Mouse (Mus musculus): ENCODE measurements at regions not wholly inside any gene's neighbourhood (a gene's known extent, or its start where the extent isn't known, plus 50 kb on each side); places are given as distances from the start of the nearest gene placed in this dataset.
A peak's percentile ranks its signal among the peaks of the same experiment; 100 is the strongest.
"Not testable (repeated sequence)": the region's sequence is repeated elsewhere in the genome, so short reads cannot be mapped to it uniquely, and the experiment has no call there.

DNA sequence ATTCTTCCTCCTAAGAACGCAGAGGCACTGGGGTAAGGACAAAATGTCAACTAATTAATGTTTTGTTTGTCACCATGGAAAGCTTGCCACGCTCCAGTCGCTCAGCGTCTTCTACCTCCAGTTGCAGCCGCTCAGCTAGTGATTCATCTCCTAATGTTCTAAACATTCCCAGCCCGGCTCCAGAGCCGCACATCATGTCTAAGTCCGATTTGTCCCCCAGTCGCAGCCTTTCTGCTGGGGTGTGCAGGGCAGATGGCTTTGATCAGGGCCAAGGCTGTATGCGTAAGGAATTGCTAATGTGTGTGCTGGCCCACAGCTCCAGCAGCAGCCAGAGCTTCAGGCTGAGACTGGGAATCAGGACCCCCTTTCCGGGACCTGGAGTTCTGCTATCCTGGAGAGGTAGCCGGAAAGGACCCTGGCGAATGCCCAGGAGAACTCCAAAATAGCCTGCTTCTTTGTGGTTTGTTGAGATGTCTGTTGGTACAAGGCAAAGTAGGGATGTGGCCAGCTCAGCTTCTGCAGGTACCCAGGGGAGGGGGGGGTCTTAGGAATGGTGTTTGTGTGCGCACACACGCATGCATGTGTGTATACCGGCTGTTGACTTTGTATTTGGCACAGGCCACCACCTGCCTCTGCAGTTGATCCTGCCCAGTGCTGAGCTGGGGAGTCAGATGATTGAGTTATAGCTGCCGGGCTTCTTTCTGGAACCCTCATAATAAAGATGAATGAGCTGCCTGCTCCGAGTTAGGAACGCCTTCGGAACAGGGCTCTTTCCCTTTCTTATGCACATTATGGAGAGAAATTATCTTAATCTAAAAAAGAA is 143.0 kb upstream of the Kcng1 start:
- H3K36me3 ChIP-seq (replicated peaks), result no peaks in the 10 kb centered on the region
- no peak overlapping the region for H3K9ac ChIP-seq
- no peak overlapping the region for H3K27ac ChIP-seq
- 0 out of 2 replicates have a peak, but pooled peaks cover 5% of the 10 kb centered on the region for H3K4me1 ChIP-seq
- no peak overlapping the region for H3K4me2 ChIP-seq
- no peaks in the 10 kb centered on the region for H3K9me3 ChIP-seq
- H3K4me3 ChIP-seq, result no peak overlapping the region
- no peak for ATAC-seq (replicated peaks)
- WGBS, result 58% methylated on average over 20 of the region's 20 CpGs
- H3K27me3 ChIP-seq (replicated peaks), result 0 out of 2 replicates have a peak, but pooled peaks cover 3% of the 10 kb centered on the region

- Histone ChIP-seq H3K4me2 (no peak overlapping the region), H3K27me3 (replicated peaks) (0 out of 2 replicates have a peak, but pooled peaks cover 3% of the 10 kb centered on the region), H3K27ac (no peak overlapping the region), H3K9ac (no peak overlapping the region), H3K4me3 (no peak overlapping the region), H3K9me3 (no peaks in the 10 kb centered on the region), H3K4me1 (0 out of 2 replicates have a peak, but pooled peaks cover 5% of the 10 kb centered on the region), H3K36me3 (replicated peaks) (no peaks in the 10 kb centered on the region)
- 58% methylated on average over 6 of the region's 6 CpGs for WGBS
- no peak for ATAC-seq (replicated peaks)
These were observed 142.0 kb upstream of the Kcng1 start for GRCm38 (mm10) chr2:168423551-168423950.

DNA sequence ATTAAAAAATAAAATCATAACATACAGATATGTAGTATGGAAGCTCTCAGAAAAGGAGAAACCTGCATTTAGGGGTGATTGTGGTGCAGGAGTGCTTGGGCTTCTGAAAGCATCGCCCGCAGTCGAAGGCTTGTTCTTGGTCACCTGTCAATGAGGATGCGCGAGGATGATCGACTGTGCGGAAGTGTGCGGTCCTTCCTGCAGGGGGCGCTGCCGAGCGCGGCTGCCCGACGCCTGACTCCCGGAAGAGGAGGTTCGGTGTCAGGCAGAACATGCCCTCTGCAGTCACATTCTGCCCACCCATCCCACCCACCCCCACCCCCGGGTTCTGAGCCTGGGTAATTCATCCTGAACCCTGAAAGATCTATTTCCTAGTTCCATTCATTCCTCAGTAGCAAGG is 133.6 kb upstream of the Kcng1 start:
- Histone ChIP-seq H3K9me3 (no peaks in the 10 kb centered on the region), H3K4me3 (no peak overlapping the region), H3K27me3 (replicated peaks) (no peaks in the 10 kb centered on the region), H3K36me3 (replicated peaks) (no peaks in the 10 kb centered on the region), H3K4me2 (no peak overlapping the region), H3K9ac (no peak overlapping the region), H3K27ac (no peak overlapping the region), H3K4me1 (no peaks in the 10 kb centered on the region)
- ATAC-seq (replicated peaks), result no peak
- WGBS, result 32% methylated on average over 17 of the region's 17 CpGs

DNA sequence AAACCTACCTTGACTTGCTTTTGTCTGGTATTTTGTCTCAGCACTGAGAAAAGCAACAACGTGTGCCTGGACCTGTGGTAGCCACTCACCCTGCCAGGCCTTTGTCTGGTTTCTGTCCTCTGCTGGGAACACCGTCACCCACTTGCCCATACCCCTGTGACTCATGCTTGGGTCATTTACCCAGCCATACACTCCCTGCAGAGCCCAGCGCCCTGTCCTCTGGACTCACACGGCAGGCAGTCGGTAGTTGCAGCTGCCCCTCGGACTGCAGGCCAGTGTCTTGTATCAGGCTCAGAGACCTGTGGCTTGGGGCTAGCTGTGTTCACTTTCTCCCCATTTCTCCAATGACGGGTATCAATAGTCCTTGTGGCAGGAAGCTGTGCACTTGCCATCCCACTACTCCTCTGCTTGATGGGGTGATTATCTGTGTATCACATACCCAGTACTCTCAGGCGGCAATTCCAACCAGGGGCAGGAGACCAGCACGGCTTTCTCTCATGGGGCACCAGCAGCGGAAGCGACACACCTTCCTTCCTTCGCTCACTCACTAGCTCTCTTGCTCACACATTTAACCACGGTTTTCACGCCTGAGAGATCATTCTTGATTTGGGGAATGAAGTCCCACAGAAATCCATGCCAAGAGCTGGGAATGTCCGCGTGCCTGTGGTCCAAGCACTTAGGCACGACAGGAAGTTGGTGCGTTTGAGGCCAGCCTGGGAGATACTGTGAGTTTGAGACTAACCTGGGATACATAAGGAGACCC is 132.8 kb upstream of the Kcng1 start:
- Histone ChIP-seq H3K4me1 (no peaks in the 10 kb centered on the region), H3K9me3 (no peaks in the 10 kb centered on the region), H3K27me3 (replicated peaks) (no peaks in the 10 kb centered on the region), H3K9ac (no peak overlapping the region), H3K36me3 (replicated peaks) (no peaks in the 10 kb centered on the region), H3K4me2 (no peak overlapping the region), H3K4me3 (no peak overlapping the region), H3K27ac (no peak overlapping the region)
- ATAC-seq (replicated peaks), result no peak
- WGBS, result 86% methylated on average over 18 of the region's 18 CpGs

DNA sequence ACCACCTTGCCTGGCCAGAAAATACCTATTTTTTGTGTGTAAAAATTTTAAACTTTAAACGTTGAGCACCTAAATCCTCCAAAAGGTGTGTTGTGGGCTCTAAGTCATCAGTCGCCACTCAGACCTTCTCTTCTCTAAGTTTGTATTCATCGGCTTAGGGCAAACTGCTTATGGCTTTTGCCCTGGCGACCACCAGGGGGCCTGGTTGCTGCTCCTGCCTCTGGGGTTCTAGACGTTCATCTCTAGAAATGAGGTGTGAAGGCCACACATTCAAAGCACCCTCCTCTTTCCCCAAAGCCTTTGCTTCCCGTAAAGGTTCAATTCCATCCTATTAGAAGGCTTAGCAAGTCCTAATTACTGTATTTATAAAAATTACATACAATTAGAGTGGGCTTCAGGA is 131.3 kb upstream of the Kcng1 start:
- H3K27ac ChIP-seq, result no peak overlapping the region
- H3K27me3 ChIP-seq (replicated peaks), result no peaks in the 10 kb centered on the region
- no peaks in the 10 kb centered on the region for H3K36me3 ChIP-seq (replicated peaks)
- no peak for ATAC-seq (replicated peaks)
- no peak overlapping the region for H3K9ac ChIP-seq
- no peaks in the 10 kb centered on the region for H3K9me3 ChIP-seq
- H3K4me1 ChIP-seq, result no peaks in the 10 kb centered on the region
- no peak overlapping the region for H3K4me3 ChIP-seq
- H3K4me2 ChIP-seq, result no peak overlapping the region
- 55% methylated on average over 6 of the region's 6 CpGs for WGBS

- Histone ChIP-seq H3K9ac (no peak overlapping the region), H3K36me3 (replicated peaks) (no peaks in the 10 kb centered on the region), H3K4me2 (no peak overlapping the region), H3K4me1 (peaks cover 24% of the 10 kb centered on the region), H3K4me3 (no peak overlapping the region), H3K27ac (peak overlapping the region; percentile 10; the same call in 1 of the 2 replicates), H3K9me3 (no peaks in the 10 kb centered on the region), H3K27me3 (replicated peaks) (no peaks in the 10 kb centered on the region)
- peak; percentile 59; the same call in 1 of the 2 replicates for ATAC-seq (replicated peaks)
- WGBS, result 28% methylated on average over 16 of the region's 16 CpGs
These were observed 121.4 kb upstream of the Kcng1 start for GRCm38 (mm10) chr2:168402782-168403513.

DNA sequence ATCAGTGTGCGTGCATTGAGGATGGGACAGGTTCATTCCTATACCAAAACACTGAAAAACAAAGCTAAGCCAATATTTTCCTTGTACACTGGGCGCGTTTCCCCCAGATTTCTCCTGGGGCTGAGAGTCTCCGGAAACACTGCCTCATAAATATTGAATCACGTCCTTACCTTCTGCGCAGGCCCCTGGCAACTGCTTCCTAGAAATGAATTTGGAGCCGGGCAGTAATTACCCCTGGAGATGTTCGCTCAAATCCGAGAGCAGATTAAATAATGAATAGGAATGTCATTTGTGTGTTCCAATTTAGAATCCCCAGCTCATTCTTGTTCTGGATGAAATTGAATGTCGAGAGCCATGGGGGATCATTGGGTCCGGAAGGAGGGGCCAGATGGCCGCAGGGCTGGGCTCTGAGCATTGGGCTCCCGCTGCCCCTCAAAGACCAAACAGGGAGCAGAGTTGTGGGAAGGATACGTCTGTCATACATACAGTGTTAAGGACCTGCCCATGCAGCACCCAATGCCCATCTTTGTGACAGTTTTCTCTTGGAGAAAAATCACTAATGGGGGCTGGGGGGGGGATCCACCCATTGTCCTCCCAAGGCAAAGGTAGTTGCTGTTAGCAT is 117.7 kb upstream of the Kcng1 start:
- Histone ChIP-seq H3K27ac (peak overlapping the region; percentile 73), H3K4me1 (peaks cover 32% of the 10 kb centered on the region), H3K9ac (no peak overlapping the region), H3K4me3 (no peak overlapping the region), H3K4me2 (peak overlapping the region; percentile 19; the same call in 1 of the 2 replicates), H3K36me3 (replicated peaks) (no peaks in the 10 kb centered on the region), H3K27me3 (replicated peaks) (no peaks in the 10 kb centered on the region), H3K9me3 (no peaks in the 10 kb centered on the region)
- 0 out of 2 replicates have a peak, but pooled peaks have one; percentile 46 for ATAC-seq (replicated peaks)
- WGBS, result 22% methylated on average over 14 of the region's 14 CpGs

- ATAC-seq (replicated peaks), result no peak
- Histone ChIP-seq H3K27me3 (replicated peaks) (no peaks in the 10 kb centered on the region), H3K9ac (no peak overlapping the region), H3K27ac (no peak overlapping the region), H3K9me3 (no peaks in the 10 kb centered on the region), H3K4me1 (peaks cover 25% of the 10 kb centered on the region), H3K4me2 (no peak overlapping the region), H3K4me3 (no peak overlapping the region), H3K36me3 (replicated peaks) (no peaks in the 10 kb centered on the region)
- WGBS, result 60% methylated on average over 3 of the region's 3 CpGs
These were observed 114.8 kb upstream of the Kcng1 start for GRCm38 (mm10) chr2:168396316-168396715.

- no peak overlapping the region for H3K4me2 ChIP-seq
- no peaks in the 10 kb centered on the region for H3K36me3 ChIP-seq (replicated peaks)
- no peaks in the 10 kb centered on the region for H3K9me3 ChIP-seq
- ATAC-seq (replicated peaks), result no peak
- H3K4me1 ChIP-seq, result peaks cover 8% of the 10 kb centered on the region; the same call in 1 of the 2 replicates
- 92% methylated on average over 18 of the region's 18 CpGs for WGBS
- no peak overlapping the region for H3K27ac ChIP-seq
- no peak overlapping the region for H3K9ac ChIP-seq
- H3K4me3 ChIP-seq, result no peak overlapping the region
- H3K27me3 ChIP-seq (replicated peaks), result no peaks in the 10 kb centered on the region
These were observed 111.8 kb upstream of the Kcng1 start for GRCm38 (mm10) chr2:168393341-168393740.

- not testable (repeated sequence) for ATAC-seq (replicated peaks); H3K4me1 ChIP-seq; H3K4me3 ChIP-seq; H3K9me3 ChIP-seq; H3K4me2 ChIP-seq; H3K27me3 ChIP-seq (replicated peaks); H3K36me3 ChIP-seq (replicated peaks); H3K27ac ChIP-seq; H3K9ac ChIP-seq
- 89% methylated on average over 3 of the region's 3 CpGs for WGBS
These were observed 110.6 kb upstream of the Kcng1 start for GRCm38 (mm10) chr2:168392171-168392570.

DNA sequence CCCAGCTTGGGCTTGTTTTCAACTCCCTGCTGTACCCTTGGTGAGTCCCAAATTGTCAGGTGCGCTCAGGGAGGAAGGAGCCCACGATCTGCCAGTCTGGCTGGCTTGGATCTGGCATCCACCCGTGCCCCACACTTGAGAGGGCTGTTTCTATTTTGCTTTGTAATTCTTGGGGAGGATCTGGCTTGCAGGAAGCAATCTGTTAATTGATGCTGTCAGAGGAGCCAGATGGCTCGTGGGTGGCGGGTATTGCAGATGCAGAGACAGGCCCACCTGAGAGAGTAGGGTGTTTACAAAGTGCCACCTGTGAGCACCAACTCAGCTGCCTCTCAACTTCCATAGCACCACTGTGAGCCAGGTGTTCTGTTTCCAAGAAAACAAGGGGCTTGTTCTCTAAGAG is 99.1 kb upstream of the Kcng1 start:
- Histone ChIP-seq H3K27me3 (replicated peaks) (no peaks in the 10 kb centered on the region), H3K4me3 (no peak overlapping the region), H3K36me3 (replicated peaks) (no peaks in the 10 kb centered on the region), H3K4me2 (no peak overlapping the region), H3K27ac (no peak overlapping the region), H3K4me1 (no peaks in the 10 kb centered on the region), H3K9me3 (no peaks in the 10 kb centered on the region), H3K9ac (no peak overlapping the region)
- 80% methylated on average over 5 of the region's 5 CpGs for WGBS
- ATAC-seq (replicated peaks), result no peak

GRCm38 (mm10) chr2:168372356-168372755 is 90.8 kb upstream of the Kcng1 start:
- Histone ChIP-seq H3K27ac (no peak overlapping the region), H3K4me3 (no peak overlapping the region), H3K27me3 (replicated peaks) (no peaks in the 10 kb centered on the region), H3K4me1 (no peaks in the 10 kb centered on the region), H3K9ac (no peak overlapping the region), H3K36me3 (replicated peaks) (no peaks in the 10 kb centered on the region), H3K9me3 (no peaks in the 10 kb centered on the region), H3K4me2 (no peak overlapping the region)
- 91% methylated on average over 5 of the region's 5 CpGs for WGBS
- ATAC-seq (replicated peaks), result no peak

All from midbrain, embryonic 15.5 days (tissue).